Mouse (Mus musculus): ENCODE measurements around the gene Prpf19. TPM values are rescaled to one million over a fixed set of nuclear protein-coding genes. Genes with fewer than 3 reads are reported as not detected.

Gene Prpf19
- polyA plus RNA-seq, 1 experiment: 86.2 TPM

DNA sequence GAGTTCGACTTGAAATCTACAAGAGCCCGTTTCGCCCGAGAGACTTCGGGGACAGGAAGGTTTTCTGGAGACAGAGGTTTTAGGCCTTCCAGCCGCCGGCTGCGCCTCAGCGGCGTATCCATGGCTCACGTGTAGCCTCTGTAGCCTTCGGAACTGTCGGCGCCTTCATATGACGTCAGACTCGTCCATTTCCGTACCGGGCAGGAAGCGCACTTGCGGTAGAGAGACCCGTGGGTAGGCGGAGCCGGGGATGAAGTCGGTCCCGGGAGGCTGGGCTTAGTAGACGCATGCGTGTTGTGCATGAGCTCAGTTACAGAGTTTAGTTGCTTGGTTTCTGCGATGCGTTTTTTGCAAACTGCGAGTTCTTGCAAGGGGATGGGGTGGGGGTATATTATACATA is 54.1 kb downstream of the Prpf19 start, which contains the start of gene Ccdc86:
Ccdc86 (minus strand) TSS at position 155 of the 400 bp plus-strand sequence.
- TF ChIP-seq CTCF (IDR thresholded peaks at IDR 0.05; ENCODE audit: control insufficient read depth, insufficient read depth, insufficient replicate concordance, low read depth, low read length) (no peak), POLR2A (IDR thresholded peaks at IDR 0.05; ENCODE audit: control insufficient read depth, low read depth, low read length) (peak; percentile 88)
- Histone ChIP-seq H3K4me3 (ENCODE audit: control insufficient read depth, low read depth, low read length) (peak within 1 kb of the TSS; percentile 98), H3K4me1 (ENCODE audit: control insufficient read depth, insufficient read depth, low read length) (peaks cover 5% of the 10 kb centered on the region), H3K27ac (ENCODE audit: control insufficient read depth, insufficient read depth, low read depth, low read length) (peak within 1 kb of the TSS; percentile 77), H3K27me3 (ENCODE audit: control insufficient read depth, insufficient read depth, low read length) (no peaks in the 10 kb centered on the region), H3K36me3 (ENCODE audit: control insufficient read depth, insufficient read depth, low read length) (no peaks in the 10 kb centered on the region)

DNA sequence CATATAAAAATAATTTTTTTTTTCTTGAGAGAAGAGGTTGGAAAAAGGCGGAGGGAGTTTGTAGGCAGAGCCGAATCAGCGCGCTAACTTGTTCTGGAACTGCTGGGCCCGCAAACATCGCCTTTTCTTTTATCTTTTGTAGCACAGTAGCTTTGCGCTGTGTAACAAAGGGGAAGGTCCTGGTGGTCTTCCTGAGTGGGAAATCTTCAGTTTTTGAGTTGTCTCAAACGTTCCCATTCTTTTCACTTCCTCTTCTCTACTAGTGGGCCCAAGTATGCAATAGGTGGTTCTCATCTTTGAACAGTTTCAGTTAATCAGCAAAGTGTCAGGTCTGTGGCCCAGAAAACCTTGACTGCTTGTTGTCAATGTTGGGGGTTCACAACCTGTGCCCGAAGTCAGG is 54.5 kb downstream of the Prpf19 start:
- peak overlapping the region; percentile 98 for H3K4me3 ChIP-seq (ENCODE audit: control insufficient read depth, low read depth, low read length)
- no peaks in the 10 kb centered on the region for H3K27me3 ChIP-seq (ENCODE audit: control insufficient read depth, insufficient read depth, low read length)
- H3K36me3 ChIP-seq (ENCODE audit: control insufficient read depth, insufficient read depth, low read length): no peaks in the 10 kb centered on the region
- H3K27ac ChIP-seq (ENCODE audit: control insufficient read depth, insufficient read depth, low read depth, low read length): peak overlapping the region; percentile 72
- TF ChIP-seq POLR2A (IDR thresholded peaks at IDR 0.05; ENCODE audit: control insufficient read depth, low read depth, low read length) (no peak), CTCF (IDR thresholded peaks at IDR 0.05; ENCODE audit: control insufficient read depth, insufficient read depth, insufficient replicate concordance, low read depth, low read length) (no peak)
- H3K4me1 ChIP-seq (ENCODE audit: control insufficient read depth, insufficient read depth, low read length): peaks cover 5% of the 10 kb centered on the region

DNA sequence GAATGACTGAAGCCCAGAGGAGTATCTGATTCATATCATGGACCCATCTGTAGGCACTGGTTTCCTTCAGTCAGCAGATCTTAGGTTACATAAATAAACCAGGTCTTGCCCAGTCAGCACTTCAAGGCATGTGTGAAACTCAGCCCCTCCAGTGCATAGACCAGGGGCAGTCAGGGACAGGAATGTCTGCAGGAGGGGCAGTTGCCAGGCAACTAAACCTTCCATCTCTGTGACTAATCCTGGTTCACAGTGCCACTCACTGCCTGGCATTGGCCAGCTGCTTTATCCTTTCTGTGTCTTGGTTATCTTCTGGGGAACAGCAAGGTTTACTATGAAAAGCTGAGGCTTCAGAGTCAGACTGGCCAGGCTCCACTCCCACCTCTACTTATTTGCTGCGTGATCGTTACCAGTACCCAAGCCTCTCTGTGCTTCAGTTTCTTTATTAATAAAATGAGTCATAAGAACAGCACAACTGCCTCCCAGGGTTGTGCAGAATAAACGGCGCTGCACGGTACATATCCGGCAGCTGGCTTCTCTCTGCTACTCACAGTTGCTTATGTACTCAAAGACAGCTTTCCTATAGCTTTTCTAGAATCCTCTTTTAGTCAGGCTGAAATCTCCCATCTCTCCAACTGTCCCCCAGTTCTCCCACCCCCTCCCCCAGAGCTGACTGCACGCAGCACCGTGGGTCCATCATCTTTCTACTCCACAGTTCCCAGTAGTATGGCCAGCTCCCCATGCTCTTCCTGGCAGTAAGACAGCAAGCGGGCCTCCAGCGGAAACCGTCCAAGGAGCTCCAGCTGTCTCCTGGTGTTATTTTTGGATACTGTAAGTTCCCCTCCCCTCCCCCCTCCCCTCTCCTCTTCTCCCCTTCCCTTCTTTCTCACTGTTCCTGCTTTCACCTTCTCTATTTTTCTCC is 57.2 kb downstream of the Prpf19 start:
- H3K4me3 ChIP-seq (ENCODE audit: control insufficient read depth, low read depth, low read length): no peak overlapping the region
- H3K27me3 ChIP-seq (ENCODE audit: control insufficient read depth, insufficient read depth, low read length): no peaks in the 10 kb centered on the region
- H3K27ac ChIP-seq (ENCODE audit: control insufficient read depth, insufficient read depth, low read depth, low read length): no peak overlapping the region
- H3K36me3 ChIP-seq (ENCODE audit: control insufficient read depth, insufficient read depth, low read length): no peaks in the 10 kb centered on the region
- TF ChIP-seq POLR2A (IDR thresholded peaks at IDR 0.05; ENCODE audit: control insufficient read depth, low read depth, low read length): no peak
- TF ChIP-seq CTCF (IDR thresholded peaks at IDR 0.05; ENCODE audit: control insufficient read depth, insufficient read depth, insufficient replicate concordance, low read depth, low read length): no peak
- H3K4me1 ChIP-seq (ENCODE audit: control insufficient read depth, insufficient read depth, low read length): peaks cover 5% of the 10 kb centered on the region

Other genes starting within 250 kb of the Prpf19 start
- gene Pga5, start 217.2 kb upstream of the Prpf19 start, polyA plus RNA-seq (2012; rRNA removed): 0.10 and 0.20 TPM in 2 replicates
- 29.0 and 33.6 TPM in 2 replicates for gene Vps37c, start 206.5 kb upstream of the Prpf19 start, polyA plus RNA-seq (2012; rRNA removed)
- gene Cd5, start 156.2 kb upstream of the Prpf19 start, polyA plus RNA-seq (2012; rRNA removed): 0.06 and 0.18 TPM in 2 replicates
- gene Cd6, start 65.2 kb upstream of the Prpf19 start, polyA plus RNA-seq (2012; rRNA removed): not detected in 2 replicates
- gene Slc15a3, start 55.5 kb upstream of the Prpf19 start, polyA plus RNA-seq (2012; rRNA removed): 0.43 and 0.67 TPM in 2 replicates
- gene Tmem132a, start 25.3 kb upstream of the Prpf19 start, polyA plus RNA-seq (2012; rRNA removed): 2.6 and 3.1 TPM in 2 replicates
- 40.3 and 44.3 TPM in 2 replicates for gene Tmem109, start 13.2 kb upstream of the Prpf19 start, polyA plus RNA-seq (2012; rRNA removed)
- 0.15 and 0.24 TPM in 2 replicates for gene Zp1, start 25.4 kb downstream of the Prpf19 start, polyA plus RNA-seq (2012; rRNA removed)
- gene Ptgdr2, start 41.9 kb downstream of the Prpf19 start, polyA plus RNA-seq (2012; rRNA removed): 0.88 and 1.2 TPM in 2 replicates
- 13.5 and 15.3 TPM in 2 replicates for gene Ccdc86, start 54.0 kb downstream of the Prpf19 start, polyA plus RNA-seq (2012; rRNA removed)
- gene Ms4a10, start 79.4 kb downstream of the Prpf19 start, polyA plus RNA-seq (2012; rRNA removed): 0.48 and 2.2 TPM in 2 replicates
- 0.11 and 0.65 TPM in 2 replicates for gene Ms4a15, start 98.0 kb downstream of the Prpf19 start, polyA plus RNA-seq (2012; rRNA removed)
- gene Ms4a18, start 122.8 kb downstream of the Prpf19 start, polyA plus RNA-seq (2012; rRNA removed): 0.83 and 1.2 TPM in 2 replicates
- 0.28 and 0.45 TPM in 2 replicates for gene Ms4a8a, start 185.9 kb downstream of the Prpf19 start, polyA plus RNA-seq (2012; rRNA removed)
- 408 and 421 TPM in 2 replicates for gene 1700017D01Rik, start 235.6 kb downstream of the Prpf19 start, polyA plus RNA-seq (2012; rRNA removed)